Mouse (Mus musculus) kidney, embryonic 14.5 days (tissue): ENCODE data around the gene Mknk2. TPM values are rescaled to one million over a fixed set of nuclear protein-coding genes. Genes with fewer than 3 reads are reported as not detected.

Source experiments
- ATAC-seq: fragments of 200-750 bp; cut with Nextera tagmentation; 2 replicates; pipeline ENCODE4 v1.8.0; 2017; ENCODE audit warnings: moderate number of reproducible peaks, mild to moderate bottlenecking, moderate TSS enrichment, moderate library complexity; ENCODE audit not compliant: low FRiP score, low TSS enrichment
- H3K27ac ChIP-seq: fragments of 300-500 bp; sonication (generic); 2 replicates; pipeline ENCODE4 v1.5.1; 2014; ENCODE audit warnings: low read depth, mild to moderate bottlenecking, low read length, moderate library complexity, mixed read lengths
- H3K27me3 ChIP-seq: fragments of 300-500 bp; sonication (generic); 2 replicates; pipeline ENCODE4 v1.6.1; 2014; ENCODE audit warnings: mild to moderate bottlenecking, low read length; ENCODE audit not compliant: control insufficient read depth, insufficient read depth
- H3K36me3 ChIP-seq: fragments of 300-500 bp; sonication (generic); 2 replicates; pipeline ENCODE4 v1.6.1; 2014; ENCODE audit warnings: low read length, mixed read lengths; ENCODE audit not compliant: control insufficient read depth, insufficient read depth
- H3K4me1 ChIP-seq: fragments of 300-500 bp; sonication (generic); 2 replicates; pipeline ENCODE4 v1.6.1; 2014; ENCODE audit warnings: low read length, mixed read lengths; ENCODE audit not compliant: control insufficient read depth, insufficient read depth
- H3K4me2 ChIP-seq: fragments of 300-500 bp; sonication (generic); replicated peaks from 2 replicates; pipeline ENCODE4 v1.6.1; 2014; ENCODE audit warnings: low read depth, mild to moderate bottlenecking, low read length
- H3K4me3 ChIP-seq: fragments of 300-500 bp; sonication (generic); 2 replicates; pipeline ENCODE4 v1.5.1; 2014; ENCODE audit warnings: mild to moderate bottlenecking, low read length
- H3K9ac ChIP-seq: fragments of 300-500 bp; sonication (generic); 2 replicates; pipeline ENCODE4 v1.6.1; 2014; ENCODE audit warnings: low read depth, mild to moderate bottlenecking, low read length, moderate library complexity
- H3K9me3 ChIP-seq: fragments of 300-500 bp; sonication (generic); 2 replicates; pipeline ENCODE4 v1.6.1; 2016; ENCODE audit warnings: low read length; ENCODE audit not compliant: control insufficient read depth
- WGBS: fragments of 180-500 bp; shearing (Covaris S2); extraction: QIAGEN DNeasy Blood & Tissue Kit; methylation state at CpG from one replicate; pipeline ENCODE4 v1.1.7; 2014; 5-methylcytosine and 5-hydroxymethylcytosine counted together
- polyA plus RNA-seq: library from polyadenylated mRNA; unstranded; fragments of >200 nt; fragmentation: Nextera tagmentation; extraction: Ambion mirVana; gene quantifications from 2 replicates; pipeline ENCODE4 v1.2.1, GENCODE M21; 2014

Gene Mknk2
- polyA plus RNA-seq, 1 experiment from 2014 or later, result 99.2 TPM

DNA sequence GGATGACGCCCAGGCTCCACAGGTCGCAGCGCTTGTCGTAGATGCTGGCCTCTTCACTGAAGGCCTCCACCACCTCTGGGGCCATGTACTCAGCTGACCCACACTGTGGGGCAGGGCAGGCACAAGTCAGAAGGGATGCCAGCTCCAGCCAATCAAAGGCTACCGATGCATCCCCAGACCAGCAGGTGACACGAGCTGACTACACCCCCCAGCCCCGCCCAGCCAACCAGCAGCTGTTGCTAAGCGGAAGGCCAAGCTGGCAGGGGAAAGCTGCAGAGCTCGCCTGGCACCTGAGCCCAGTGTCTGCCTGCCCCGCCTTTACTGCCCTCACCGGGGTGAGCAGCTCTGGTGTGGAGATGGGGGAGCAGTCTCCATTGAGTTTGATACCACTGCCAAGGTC is 9.3 kb downstream of the Mknk2 start:
- no peak overlapping the region for H3K4me2 ChIP-seq
- H3K36me3 ChIP-seq, result peaks cover 76% of the 10 kb centered on the region
- H3K27ac ChIP-seq, result no peak overlapping the region
- ATAC-seq, result no peak
- peaks cover 37% of the 10 kb centered on the region for H3K4me1 ChIP-seq
- no peaks in the 10 kb centered on the region for H3K27me3 ChIP-seq
- H3K9me3 ChIP-seq, result no peaks in the 10 kb centered on the region
- H3K4me3 ChIP-seq, result no peak overlapping the region
- no peak overlapping the region for H3K9ac ChIP-seq
- 88% methylated on average over 11 of the region's 11 CpGs for WGBS

DNA sequence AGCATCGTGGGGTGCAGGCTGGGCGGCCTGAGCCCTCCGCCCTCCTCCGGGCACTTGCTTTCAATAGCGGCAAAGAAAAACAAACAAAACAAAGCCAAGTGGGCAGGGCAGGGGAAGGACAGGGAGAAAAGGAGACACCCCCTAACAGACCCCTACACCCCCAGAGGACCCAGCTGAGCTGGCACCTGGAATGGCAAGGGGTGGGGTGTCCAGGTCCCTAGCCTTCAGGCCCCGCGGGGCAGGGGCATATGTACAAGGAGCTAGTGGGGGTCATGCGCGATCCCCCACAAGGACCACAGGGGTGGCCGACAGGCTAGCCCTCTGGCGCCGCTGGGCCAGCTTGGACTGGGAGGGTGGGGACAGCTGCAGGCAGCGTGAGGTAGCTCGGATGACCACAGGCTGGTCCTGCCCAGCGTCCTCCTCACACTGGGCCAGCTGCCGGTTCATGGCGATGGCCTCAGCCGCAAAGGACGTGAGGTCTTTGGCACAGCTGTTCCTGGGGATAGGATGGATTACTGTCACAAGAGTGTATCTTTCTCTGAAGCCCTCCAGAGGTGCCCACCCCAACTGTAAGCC is 11.0 kb downstream of the Mknk2 start:
- Histone ChIP-seq H3K4me1 (peaks cover 36% of the 10 kb centered on the region), H3K9me3 (no peaks in the 10 kb centered on the region)
- WGBS, result 77% methylated on average over 19 of the region's 19 CpGs

DNA sequence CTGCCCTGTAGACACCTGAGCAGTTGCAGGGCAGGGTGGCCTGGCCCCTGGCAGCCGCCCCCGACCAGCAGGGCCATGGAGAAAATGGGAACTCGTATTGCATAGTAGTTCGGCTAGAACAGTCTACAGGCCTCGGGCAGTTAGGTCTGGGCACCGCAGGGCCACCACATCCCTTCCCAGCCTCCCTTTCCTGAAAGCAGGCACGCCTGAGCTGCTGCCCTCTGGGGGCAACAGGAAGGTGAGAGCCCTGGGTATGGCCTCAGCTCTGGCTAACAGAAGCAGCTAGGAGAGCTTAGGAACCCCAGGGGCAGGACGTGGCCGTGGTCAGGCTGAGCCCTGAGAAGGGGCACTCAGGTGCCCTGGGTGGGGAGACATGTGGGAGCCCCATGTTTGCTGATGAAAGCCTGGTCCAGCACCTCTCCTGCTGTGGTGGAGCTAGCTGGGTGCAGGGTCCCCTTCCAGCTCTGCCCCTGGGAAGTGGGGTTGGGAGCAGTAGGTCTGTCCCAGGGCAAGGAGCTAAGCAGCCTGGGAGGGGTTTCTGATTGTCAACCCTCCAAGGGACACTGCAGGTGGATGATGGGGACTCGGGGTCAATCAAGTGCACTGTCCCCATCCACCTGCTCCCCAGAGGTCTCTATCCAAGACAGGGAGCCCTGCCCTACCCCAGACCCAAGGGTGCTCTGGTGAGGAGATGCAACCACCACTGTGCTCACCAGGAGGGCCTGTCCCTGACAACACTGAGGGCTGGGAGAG is 11.8 kb downstream of the Mknk2 start:
- Histone ChIP-seq H3K9ac (no peak overlapping the region), H3K27me3 (no peaks in the 10 kb centered on the region), H3K4me2 (no peak overlapping the region), H3K9me3 (no peaks in the 10 kb centered on the region), H3K27ac (0 out of 2 replicates have a peak overlapping the region, but pooled peaks have one; percentile 18), H3K4me1 (peaks cover 36% of the 10 kb centered on the region), H3K36me3 (peaks cover 54% of the 10 kb centered on the region), H3K4me3 (no peak overlapping the region)
- WGBS, result 67% methylated on average over 10 of the region's 10 CpGs
- no peak for ATAC-seq

More for the DNA sequence above, 11.0 kb downstream of the Mknk2 start:
- ATAC-seq, result no peak
- Histone ChIP-seq H3K9ac (no peak overlapping the region), H3K27ac (no peak overlapping the region), H3K4me2 (no peak overlapping the region), H3K27me3 (no peaks in the 10 kb centered on the region), H3K36me3 (peaks cover 61% of the 10 kb centered on the region), H3K4me3 (no peak overlapping the region)

DNA sequence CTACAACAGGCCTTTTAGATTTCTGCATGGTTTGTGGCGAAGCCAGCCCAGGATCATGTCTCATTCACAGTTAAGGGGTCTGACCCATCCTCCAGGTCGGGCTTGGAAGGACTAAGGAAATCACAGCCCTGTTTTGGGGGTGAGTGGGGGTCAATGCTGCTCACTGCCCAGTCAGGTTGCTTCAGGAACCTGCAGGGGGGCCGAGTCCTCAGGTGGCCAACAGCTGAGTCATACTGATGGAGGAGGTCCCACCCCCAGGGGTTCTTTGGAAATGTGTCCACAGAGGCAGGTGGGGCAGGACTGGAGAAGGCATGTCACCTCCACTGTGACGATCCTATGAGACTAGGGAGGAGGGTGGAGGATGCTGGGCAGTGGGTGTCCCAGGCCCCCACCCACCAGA is 12.5 kb downstream of the Mknk2 start:
- H3K9ac ChIP-seq, result no peak overlapping the region
- H3K4me3 ChIP-seq, result no peak overlapping the region
- H3K4me1 ChIP-seq, result peaks cover 36% of the 10 kb centered on the region
- H3K4me2 ChIP-seq, result no peak overlapping the region
- 52% methylated on average over 4 of the region's 4 CpGs for WGBS
- ATAC-seq, result no peak
- no peaks in the 10 kb centered on the region for H3K9me3 ChIP-seq
- H3K27me3 ChIP-seq, result no peaks in the 10 kb centered on the region
- H3K36me3 ChIP-seq, result peaks cover 47% of the 10 kb centered on the region
- H3K27ac ChIP-seq, result peak overlapping the region; percentile 18; the same call in 1 of the 2 replicates

DNA sequence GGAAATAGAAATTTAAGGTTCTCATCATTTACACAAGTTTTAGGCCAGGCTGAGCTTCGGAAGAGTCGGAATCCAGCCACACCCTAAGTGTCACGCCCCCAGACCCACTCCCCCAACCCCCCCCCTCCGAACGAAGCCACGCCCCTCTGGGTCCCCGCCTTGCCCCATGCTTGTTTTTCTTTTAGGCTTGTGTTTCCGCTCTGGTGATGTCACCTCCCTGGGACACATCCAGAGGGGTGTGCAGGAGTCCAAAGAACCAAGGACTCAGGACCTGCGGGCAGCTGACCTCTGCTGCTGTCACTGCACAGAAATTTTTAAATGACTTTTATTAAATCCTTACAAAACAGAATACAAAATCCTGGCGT is 12.9 kb downstream of the Mknk2 start:
- H3K27me3 ChIP-seq, result no peaks in the 10 kb centered on the region
- peaks cover 36% of the 10 kb centered on the region for H3K4me1 ChIP-seq
- H3K4me2 ChIP-seq, result peak overlapping the region; percentile 31; the same call in 1 of the 2 replicates
- peak overlapping the region; percentile 81 for H3K27ac ChIP-seq
- peak; percentile 54 for ATAC-seq
- peak overlapping the region; percentile 42; the same call in 1 of the 2 replicates for H3K9ac ChIP-seq
- H3K9me3 ChIP-seq, result no peaks in the 10 kb centered on the region
- peaks cover 42% of the 10 kb centered on the region for H3K36me3 ChIP-seq
- WGBS, result 6% methylated on average over 10 of the region's 10 CpGs
- no peak overlapping the region for H3K4me3 ChIP-seq

DNA sequence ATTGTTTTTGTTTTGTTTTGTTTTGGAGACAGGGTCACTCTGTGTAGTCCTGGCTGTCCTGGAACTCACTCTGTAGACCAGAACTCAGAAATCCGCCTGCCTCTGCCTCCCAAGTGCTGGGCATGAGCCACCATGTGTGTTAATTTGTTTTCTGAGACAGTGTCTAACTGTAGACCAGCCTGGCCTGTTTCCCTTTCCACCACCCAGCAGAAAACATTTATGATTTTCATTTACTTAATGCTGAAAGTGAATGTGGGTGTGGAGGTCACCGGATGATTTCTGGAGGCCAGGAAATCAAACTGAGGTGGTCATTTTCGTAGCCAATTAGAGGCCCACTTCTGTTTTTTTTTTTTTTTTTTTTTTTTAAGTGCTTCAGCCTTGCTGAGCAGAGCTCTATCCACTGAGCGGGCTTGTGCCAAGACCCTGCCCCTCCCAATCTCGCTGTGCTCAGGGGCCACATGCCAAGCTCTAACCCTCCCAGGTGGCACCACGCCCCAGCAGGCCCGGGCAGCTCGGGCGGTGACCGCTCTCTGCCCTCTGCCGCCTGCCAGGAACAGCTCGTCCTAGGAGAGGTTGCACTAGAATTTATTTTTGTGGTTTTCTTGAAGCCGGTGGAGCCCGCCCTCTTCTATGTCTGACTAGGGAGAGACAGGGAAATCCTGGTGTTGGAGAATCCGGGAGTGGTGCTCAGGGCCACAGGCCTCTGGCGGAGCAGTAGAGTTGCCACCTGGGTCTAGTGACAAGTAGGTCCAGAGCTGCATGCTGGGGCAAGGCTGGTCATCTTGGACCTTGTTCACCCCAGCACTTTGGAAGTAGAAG is 13.5 kb downstream of the Mknk2 start:
- Histone ChIP-seq H3K27me3 (no peaks in the 10 kb centered on the region), H3K36me3 (peaks cover 36% of the 10 kb centered on the region), H3K9ac (peak overlapping the region; percentile 42), H3K4me2 (peak overlapping the region; percentile 31; the same call in 1 of the 2 replicates), H3K4me3 (no peak overlapping the region), H3K9me3 (no peaks in the 10 kb centered on the region), H3K27ac (peak overlapping the region; percentile 81), H3K4me1 (peaks cover 36% of the 10 kb centered on the region)
- peak; percentile 48 for ATAC-seq
- WGBS, result 19% methylated on average over 16 of the region's 16 CpGs

DNA sequence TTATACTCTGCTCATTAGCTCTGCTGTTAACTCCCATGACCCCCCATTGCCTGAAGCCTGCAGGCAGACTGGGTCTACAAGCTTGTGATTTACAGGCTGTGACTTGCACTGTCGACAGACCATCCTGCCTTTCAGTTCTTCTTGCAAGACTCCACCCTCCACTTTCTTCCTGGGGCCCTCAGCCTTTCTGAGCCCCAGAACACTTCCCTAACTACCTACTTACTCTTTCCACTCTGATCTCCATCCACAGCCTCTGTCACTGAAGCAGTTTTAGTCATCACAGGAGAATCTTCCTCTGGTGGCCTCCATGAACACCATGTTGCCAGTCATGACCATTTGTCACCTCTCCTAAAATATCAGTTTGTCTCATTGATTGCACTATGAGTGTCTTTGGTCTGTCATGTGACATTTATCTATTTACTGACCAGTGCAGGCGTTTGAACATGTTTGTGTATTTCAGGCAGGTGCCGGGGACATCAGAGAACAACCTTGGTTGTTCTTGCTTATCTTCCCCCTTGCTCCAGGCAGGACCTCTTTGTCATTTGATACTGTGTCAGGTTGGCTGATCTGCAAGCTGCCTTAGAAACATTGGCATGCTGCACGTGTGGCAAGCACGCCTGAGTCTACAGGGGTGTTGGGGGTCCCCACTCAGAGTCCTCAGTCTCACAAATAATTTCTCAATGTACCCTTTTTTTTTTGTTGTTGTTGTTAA is 14.3 kb downstream of the Mknk2 start:
- H3K4me1 ChIP-seq, result peaks cover 40% of the 10 kb centered on the region
- no peak overlapping the region for H3K9ac ChIP-seq
- 20% methylated on average over 5 of the region's 5 CpGs for WGBS
- no peaks in the 10 kb centered on the region for H3K9me3 ChIP-seq
- no peak for ATAC-seq
- 0 out of 2 replicates have a peak overlapping the region, but pooled peaks have one; percentile 0 for H3K4me2 ChIP-seq
- H3K4me3 ChIP-seq, result no peak overlapping the region
- peaks cover 28% of the 10 kb centered on the region for H3K36me3 ChIP-seq
- H3K27ac ChIP-seq, result peak overlapping the region; percentile 43; the same call in 1 of the 2 replicates
- H3K27me3 ChIP-seq, result no peaks in the 10 kb centered on the region

DNA sequence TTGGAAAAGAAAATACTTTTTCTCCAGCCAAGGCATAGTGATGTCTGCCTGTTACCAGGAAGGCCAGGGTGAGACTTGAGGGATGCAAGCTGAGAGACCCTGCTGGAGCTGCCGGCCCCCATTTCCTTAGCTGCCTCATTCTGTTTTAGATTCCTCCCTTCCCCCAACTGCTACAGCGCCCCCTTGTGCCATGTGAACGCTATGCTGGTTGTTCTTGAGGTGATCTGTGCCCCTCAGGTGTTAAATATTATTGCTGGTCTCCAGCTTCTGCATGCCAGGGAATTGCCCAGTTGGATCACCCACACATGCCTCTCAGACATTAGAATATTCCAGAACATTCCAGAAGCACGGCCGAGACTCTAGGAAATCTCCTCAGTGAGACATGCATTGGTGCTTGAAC is 16.8 kb downstream of the Mknk2 start:
- Histone ChIP-seq H3K4me3 (no peak overlapping the region), H3K9me3 (no peaks in the 10 kb centered on the region), H3K27me3 (no peaks in the 10 kb centered on the region), H3K36me3 (peaks cover 4% of the 10 kb centered on the region), H3K4me2 (no peak overlapping the region), H3K9ac (no peak overlapping the region), H3K4me1 (peaks cover 42% of the 10 kb centered on the region), H3K27ac (no peak overlapping the region)
- no peak for ATAC-seq
- 37% methylated on average over 5 of the region's 5 CpGs for WGBS
